Mouse (Mus musculus): ENCODE results near the gene Zfp553. TPM values are rescaled to one million over a fixed set of nuclear protein-coding genes. Genes with fewer than 3 reads are reported as not detected.

The Zfp553 gene
- 26.0 and 27.8 TPM in 2 replicates for polyA plus RNA-seq (2012; rRNA removed)

GRCm38 (mm10) chr7:127232622-127233367 lies at the start of gene Zfp553, which contains the start of gene Sept1:
TSS of gene Zfp553 (plus strand) at chr7:127233061.
TSS of gene Sept1 (minus strand) at chr7:127233130.

GRCm38 (mm10) chr7:127195544-127196295 lies 37.1 kb upstream of the Zfp553 start, which contains the start of gene Cd2bp2:
TSS of gene Cd2bp2 (minus strand) at chr7:127196050.

GRCm38 (mm10) chr7:127208295-127208552 lies 24.6 kb upstream of the Zfp553 start, which contains the start of gene Tbc1d10b:
TSS of gene Tbc1d10b (minus strand) at chr7:127208468.

GRCm38 (mm10) chr7:127208553-127209438 lies 24.1 kb upstream of the Zfp553 start, which contains the start of gene Mylpf:
TSS of gene Mylpf (plus strand) at chr7:127208890.

GRCm38 (mm10) chr7:127243870-127244657 lies 11.2 kb downstream of the Zfp553 start, which contains the start of gene Zfp771:
TSS of gene Zfp771 (plus strand) at chr7:127244274.

GRCm38 (mm10) chr7:127260309-127261111 lies 27.6 kb downstream of the Zfp553 start, which contains the start of gene Dctpp1:
TSS of gene Dctpp1 (minus strand) at chr7:127260709.

GRCm38 (mm10) chr7:127273925-127274789 lies 41.3 kb downstream of the Zfp553 start, which contains the start of gene Sephs2:
TSS of gene Sephs2 (minus strand) at chr7:127274055.

Other genes starting within 250 kb of the Zfp553 start
- 4.1 and 4.6 TPM in 2 replicates for gene Mvp, start 218.4 kb upstream of the Zfp553 start, polyA plus RNA-seq (2012; rRNA removed)
- gene Pagr1b, start 216.6 kb upstream of the Zfp553 start, polyA plus RNA-seq (2012; rRNA removed), result 0.98 and 1.4 TPM in 2 replicates
- 9.1 and 18.9 TPM in 2 replicates for gene Pagr1a, start 215.7 kb upstream of the Zfp553 start, polyA plus RNA-seq (2012; rRNA removed)
- 90.1 and 95.0 TPM in 2 replicates for gene Gm42742, start 212.0 kb upstream of the Zfp553 start, polyA plus RNA-seq (2012; rRNA removed)
- gene Prrt2, start 211.8 kb upstream of the Zfp553 start, polyA plus RNA-seq (2012; rRNA removed), result 122 and 134 TPM in 2 replicates
- 223 and 252 TPM in 2 replicates for gene Maz, start 206.0 kb upstream of the Zfp553 start, polyA plus RNA-seq (2012; rRNA removed)
- 12.1 and 14.6 TPM in 2 replicates for gene Kif22, start 190.6 kb upstream of the Zfp553 start, polyA plus RNA-seq (2012; rRNA removed)
- gene Zg16, start 145.7 kb upstream of the Zfp553 start, polyA plus RNA-seq (2012; rRNA removed), result 0.20 TPM in 1 of 2 replicates, not detected in the other
- 1.6 and 1.7 TPM in 2 replicates for gene AI467606, start 141.7 kb upstream of the Zfp553 start, polyA plus RNA-seq (2012; rRNA removed)
- gene Qprt, start 110.8 kb upstream of the Zfp553 start, polyA plus RNA-seq (2012; rRNA removed), result 0.63 and 1.0 TPM in 2 replicates
- gene Spn, start 95.2 kb upstream of the Zfp553 start, polyA plus RNA-seq (2012; rRNA removed), result 0.06 and 0.08 TPM in 2 replicates
- 112 and 116 TPM in 2 replicates for gene Cd2bp2, start 37.0 kb upstream of the Zfp553 start, polyA plus RNA-seq (2012; rRNA removed)
- 57.6 and 57.8 TPM in 2 replicates for gene Tbc1d10b, start 24.6 kb upstream of the Zfp553 start, polyA plus RNA-seq (2012; rRNA removed)
- 1.7 and 214 TPM in 2 replicates for gene Mylpf, start 24.2 kb upstream of the Zfp553 start, polyA plus RNA-seq (2012; rRNA removed)
- gene Sept1, start 69 bp downstream of the Zfp553 start, polyA plus RNA-seq (2012; rRNA removed), result 14.8 and 15.4 TPM in 2 replicates
- 96.1 and 100 TPM in 2 replicates for gene Zfp771, start 11.2 kb downstream of the Zfp553 start, polyA plus RNA-seq (2012; rRNA removed)
- 87.3 and 95.0 TPM in 2 replicates for gene Dctpp1, start 27.6 kb downstream of the Zfp553 start, polyA plus RNA-seq (2012; rRNA removed)
- 28.4 and 29.9 TPM in 2 replicates for gene Sephs2, start 41.0 kb downstream of the Zfp553 start, polyA plus RNA-seq (2012; rRNA removed)
- gene Itgal, start 63.2 kb downstream of the Zfp553 start, polyA plus RNA-seq (2012; rRNA removed), result 0.47 and 0.57 TPM in 2 replicates
- 26.9 and 27.0 TPM in 2 replicates for gene Zfp768, start 112.5 kb downstream of the Zfp553 start, polyA plus RNA-seq (2012; rRNA removed)
- gene Zfp747, start 143.0 kb downstream of the Zfp553 start, polyA plus RNA-seq (2012; rRNA removed), result 6.8 and 7.0 TPM in 2 replicates
- gene 9130019O22Rik, start 154.1 kb downstream of the Zfp553 start, polyA plus RNA-seq (2012; rRNA removed), result 3.2 and 3.4 TPM in 2 replicates
- gene E430018J23Rik, start 160.6 kb downstream of the Zfp553 start, polyA plus RNA-seq (2012; rRNA removed), result 5.2 and 5.5 TPM in 2 replicates
- gene Zfp764, start 173.8 kb downstream of the Zfp553 start, polyA plus RNA-seq (2012; rRNA removed), result 3.9 and 4.6 TPM in 2 replicates
- gene Zfp688, start 189.0 kb downstream of the Zfp553 start, polyA plus RNA-seq (2012; rRNA removed), result 17.7 and 18.9 TPM in 2 replicates
- 9.2 and 10.9 TPM in 2 replicates for gene Zfp689, start 216.1 kb downstream of the Zfp553 start, polyA plus RNA-seq (2012; rRNA removed)
- 54.7 and 57.7 TPM in 2 replicates for gene Prr14, start 226.6 kb downstream of the Zfp553 start, polyA plus RNA-seq (2012; rRNA removed)
- gene Fbrs, start 246.1 kb downstream of the Zfp553 start, polyA plus RNA-seq (2012; rRNA removed), result 18.1 and 24.0 TPM in 2 replicates